Mouse (Mus musculus) central nervous system, embryonic 14 days (tissue): Measurements from ENCODE around the gene Mgea5. TPM values are rescaled to one million over a fixed set of nuclear protein-coding genes. Genes with fewer than 3 reads are reported as not detected.

Experiments used
- polyA plus RNA-seq: library from polyadenylated mRNA; depleted of rRNA; stranded (reverse); fragments of >200 nt; gene quantifications from 2 replicates; pipeline ENCODE4 v1.2.3, GENCODE M21; 2012; rRNA removed

Mgea5 gene
- polyA plus RNA-seq, result 144 and 151 TPM in 2 replicates

GRCm38 (mm10) chr19:45783181-45783932 lies at the start of gene Mgea5:
TSS of gene Mgea5 (minus strand) at chr19:45783837.

GRCm38 (mm10) chr19:45815831-45816405 lies 32.3 kb upstream of the Mgea5 start, which contains the start of gene Kcnip2:
TSS of gene Kcnip2 (minus strand) at chr19:45816061.

GRCm38 (mm10) chr19:45749243-45750043 lies 34.2 kb downstream of the Mgea5 start, which contains the start of gene Npm3:
TSS of gene Npm3 (minus strand) at chr19:45749591.

GRCm38 (mm10) chr19:45742218-45742983 lies 41.2 kb downstream of the Mgea5 start, which contains the start of gene Fgf8:
TSS of gene Fgf8 (minus strand) at chr19:45742915.

Other genes starting within 250 kb of the Mgea5 start
- gene Poll, start 223.3 kb downstream of the Mgea5 start, polyA plus RNA-seq, result 10.7 and 11.2 TPM in 2 replicates
- gene Gm17018, start 223.2 kb downstream of the Mgea5 start, polyA plus RNA-seq, result 25.4 and 26.6 TPM in 2 replicates
- 41.5 and 44.7 TPM in 2 replicates for gene Fbxw4, start 123.5 kb downstream of the Mgea5 start, polyA plus RNA-seq
- gene Fgf8, start 40.9 kb downstream of the Mgea5 start, polyA plus RNA-seq, result 1.4 and 1.7 TPM in 2 replicates
- gene Npm3, start 34.2 kb downstream of the Mgea5 start, polyA plus RNA-seq, result 92.1 and 93.8 TPM in 2 replicates
- 8.2 TPM in 2 replicates for gene Kcnip2, start 32.2 kb upstream of the Mgea5 start, polyA plus RNA-seq
- 18.4 and 19.2 TPM in 2 replicates for gene Armh3, start 214.7 kb upstream of the Mgea5 start, polyA plus RNA-seq
- 1.5 and 2.1 TPM in 2 replicates for gene Hps6, start 219.7 kb upstream of the Mgea5 start, polyA plus RNA-seq